Mouse (Mus musculus) kidney, postnatal 14 days (tissue): ENCODE data around the gene Avpr1b.
A peak's percentile ranks its signal among the peaks of the same experiment; 100 is the strongest.
"Not testable (repeated sequence)": the region's sequence is repeated elsewhere in the genome, so short reads cannot be mapped to it uniquely, and the experiment has no call there.

Experiments used
- DNase-seq: peaks from one replicate; pipeline ENCODE4 v3.0.0; 2022; ENCODE audit warnings: mixed read lengths

Avpr1b gene

GRCm38 (mm10) chr1:131619348-131619747 lies 20.3 kb downstream of the Avpr1b start:
- no peak for DNase-seq

DNA sequence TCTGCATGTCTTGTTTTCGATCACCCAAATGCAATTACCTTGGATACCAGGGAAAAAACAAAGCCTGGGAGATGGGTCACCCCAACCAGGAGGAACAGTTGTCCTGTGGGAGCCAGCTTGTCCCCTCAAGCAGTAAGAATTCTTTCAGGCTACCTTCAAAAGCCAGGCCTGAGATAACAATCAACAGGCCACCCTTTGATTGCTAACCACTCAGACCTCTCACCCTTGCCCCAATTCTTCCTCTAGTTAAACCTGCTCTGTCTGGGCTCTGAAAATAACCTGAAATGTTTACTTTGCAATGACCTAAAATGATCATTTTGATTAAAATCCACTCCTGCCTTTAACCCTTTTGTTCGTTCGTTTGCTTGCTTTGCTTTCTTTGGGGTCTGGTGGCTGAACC lies 24.6 kb downstream of the Avpr1b start:
- DNase-seq: no peak

GRCm38 (mm10) chr1:131624175-131624835 lies 25.3 kb downstream of the Avpr1b start:
- no peak for DNase-seq

- no peak for DNase-seq
Observed at GRCm38 (mm10) chr1:131626200-131626599, 27.2 kb downstream of the Avpr1b start.

GRCm38 (mm10) chr1:131632216-131632615 lies 33.2 kb downstream of the Avpr1b start:
- not testable (repeated sequence) for DNase-seq

DNA sequence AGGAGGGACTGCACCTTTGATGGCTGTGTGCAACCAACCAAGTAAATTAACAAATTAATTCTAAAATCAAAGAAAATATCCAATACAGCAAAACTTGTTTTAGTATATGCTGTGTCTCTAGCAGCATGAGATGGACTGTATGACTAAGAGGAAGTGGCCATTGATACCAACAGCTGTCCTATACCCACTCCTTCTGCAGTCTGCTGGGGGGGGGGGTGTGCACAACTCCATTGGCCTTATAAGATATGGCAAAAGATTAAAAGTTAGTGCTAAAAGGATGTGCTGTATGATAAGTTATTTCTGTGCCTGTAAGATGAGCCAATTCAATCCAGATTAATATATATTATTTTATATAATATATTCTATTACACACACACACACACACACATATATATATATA lies 35.5 kb downstream of the Avpr1b start:
- DNase-seq: no peak

DNA sequence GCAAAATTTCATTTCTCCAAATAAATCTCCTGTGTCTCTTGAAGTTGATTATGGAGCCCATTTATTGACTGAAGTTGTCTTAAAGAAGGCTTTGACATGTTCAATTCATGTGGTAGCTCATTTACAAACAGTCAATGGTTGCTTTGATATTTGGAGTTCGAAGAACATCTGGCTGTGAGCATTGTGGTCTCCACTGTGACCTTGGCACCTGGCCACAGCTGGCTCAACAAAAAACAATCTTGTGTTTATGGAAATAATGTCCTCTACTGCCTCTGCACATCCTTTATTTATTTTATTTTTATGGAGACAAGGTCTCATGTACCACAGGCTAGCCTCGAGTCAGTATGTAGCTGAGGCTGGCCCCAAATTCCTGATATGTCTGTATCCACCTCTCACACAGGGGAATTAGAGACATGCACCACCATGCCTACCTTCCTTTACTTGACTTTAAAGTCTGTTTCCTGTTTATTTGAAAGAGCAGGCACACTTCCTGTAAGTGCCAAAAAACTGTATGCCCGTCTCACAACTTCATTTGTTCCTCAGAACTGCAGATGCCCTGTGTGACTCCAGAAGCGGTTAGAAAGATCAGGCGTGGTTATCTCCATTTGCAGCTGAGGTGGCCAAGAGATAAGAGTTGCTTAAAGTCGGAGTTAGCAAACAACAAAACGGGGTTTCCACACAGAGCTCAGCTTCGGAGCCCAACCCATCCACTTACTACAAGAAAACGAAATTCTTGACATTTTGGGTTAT lies 38.9 kb downstream of the Avpr1b start, which contains the start of gene Ctse:
Gene Ctse (plus strand): TSS at position 516 of the 750 bp plus-strand sequence.
- DNase-seq: no peak

GRCm38 (mm10) chr1:131638541-131639421 lies 39.7 kb downstream of the Avpr1b start:
- no peak for DNase-seq

GRCm38 (mm10) chr1:131640062-131640461 lies 41.0 kb downstream of the Avpr1b start:
- no peak for DNase-seq

DNA sequence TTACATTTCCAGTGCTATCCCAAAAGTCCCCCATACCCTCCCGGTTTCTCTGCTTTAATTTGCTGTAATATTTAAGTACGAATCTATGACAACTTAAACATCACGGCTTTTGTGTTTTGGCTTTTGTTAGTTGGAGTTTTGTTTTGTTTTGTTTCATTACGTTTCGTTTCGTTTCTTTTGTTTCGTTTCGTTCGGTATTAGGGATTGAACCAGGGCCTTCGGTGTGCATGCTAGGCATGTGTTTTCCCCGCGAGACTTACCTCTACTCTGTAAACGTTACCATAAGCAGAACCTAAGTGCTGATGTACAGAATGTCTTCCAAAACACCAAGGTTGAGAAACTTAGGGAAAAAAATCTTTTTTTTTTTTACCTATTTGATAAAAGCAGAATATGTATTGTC lies 42.5 kb downstream of the Avpr1b start:
- no peak for DNase-seq

- DNase-seq: no peak
Observed at GRCm38 (mm10) chr1:131642251-131642650, 43.2 kb downstream of the Avpr1b start.

DNA sequence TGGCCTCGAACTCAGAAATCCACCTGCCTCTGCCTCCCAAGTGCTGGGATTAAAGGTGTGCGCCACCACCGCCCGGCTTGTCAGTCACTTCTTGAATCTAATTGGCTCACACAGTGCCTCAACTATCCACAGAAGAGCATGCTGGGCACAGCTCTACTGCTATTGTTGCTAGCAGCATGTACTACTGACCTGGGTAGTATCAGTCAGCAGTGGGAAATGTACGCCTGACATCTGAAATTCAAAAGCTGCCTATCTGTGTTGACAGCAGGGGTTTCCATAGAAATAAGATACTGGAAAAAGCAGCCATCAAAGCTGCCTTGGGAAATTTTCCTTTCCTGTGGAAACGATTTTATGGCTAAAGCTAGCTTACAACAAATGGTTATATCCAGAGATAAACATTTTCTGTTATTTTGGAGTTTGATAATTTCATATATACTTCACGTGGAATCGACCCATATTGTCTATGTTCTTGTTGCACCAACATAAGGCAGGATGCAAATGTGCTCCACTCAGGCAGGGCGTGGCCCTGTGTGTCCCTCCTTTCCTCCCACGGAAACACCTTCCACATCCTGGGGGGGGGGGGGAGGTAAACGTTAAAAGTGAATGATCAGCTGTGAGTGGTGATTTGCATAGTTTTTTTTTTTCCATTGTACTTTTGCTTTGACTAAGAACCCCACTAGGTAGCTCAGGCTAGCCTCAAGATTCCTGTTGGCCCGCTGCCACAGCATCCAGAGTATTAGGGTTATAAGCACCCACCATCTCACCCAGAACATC lies 53.8 kb downstream of the Avpr1b start:
- DNase-seq: no peak

DNA sequence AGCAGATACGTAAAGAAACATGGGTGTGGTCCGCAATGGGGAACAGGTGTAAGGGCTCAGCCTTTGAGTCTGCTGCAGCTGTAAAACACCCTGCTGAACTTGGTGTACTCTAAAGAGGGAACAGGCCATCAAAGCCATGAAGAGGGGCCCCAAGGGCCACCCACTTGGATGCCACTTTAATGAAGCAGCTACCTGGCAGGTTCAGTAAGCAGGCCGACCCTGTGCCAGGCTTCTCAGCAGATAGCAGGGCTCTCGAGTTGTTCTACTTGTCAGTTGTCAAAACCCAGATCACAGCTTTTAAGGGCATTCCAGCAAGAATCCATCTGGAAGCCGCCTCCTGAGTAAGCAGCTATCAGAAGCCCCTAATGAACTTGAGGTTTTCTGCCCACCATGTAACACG lies 56.6 kb downstream of the Avpr1b start:
- no peak for DNase-seq

DNA sequence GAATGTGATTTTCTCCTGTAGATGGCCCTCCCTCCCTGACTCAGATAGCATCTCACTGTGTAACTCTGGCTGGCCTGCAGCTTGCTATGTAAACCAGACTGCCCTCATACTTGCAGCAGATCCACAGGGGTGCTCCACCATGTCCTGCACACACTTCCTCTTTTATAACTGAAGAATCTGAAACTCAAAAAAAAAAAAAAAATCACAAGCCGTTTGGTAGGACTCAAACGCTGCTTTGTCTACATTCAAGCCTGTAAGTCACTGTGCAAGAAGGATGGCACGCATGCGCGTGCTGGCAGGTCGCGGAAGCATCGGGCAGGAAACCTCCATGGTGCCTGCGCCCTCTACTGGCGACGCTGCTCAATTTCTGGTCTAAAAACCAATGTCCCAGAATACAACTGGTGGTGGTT lies 58.9 kb downstream of the Avpr1b start:
- peak; percentile 93 for DNase-seq

GRCm38 (mm10) chr1:131659512-131660085 lies 60.6 kb downstream of the Avpr1b start:
- no peak for DNase-seq

GRCm38 (mm10) chr1:131660266-131660665 lies 61.2 kb downstream of the Avpr1b start:
- no peak for DNase-seq

- DNase-seq: no peak
Observed at GRCm38 (mm10) chr1:131660716-131661472, 61.9 kb downstream of the Avpr1b start.
